Comparison of ENCODE assay signal across 8 mouse cellular contexts in genomic region chr14:33691690-33692089, GRCm38 (mm10).
A peak's percentile ranks its signal among the peaks of the same experiment; 100 is the strongest.
DNase-seq lines count a peak whose midpoint lies in the region; ATAC-seq lines count a peak whose summit lies in the region.

No protein-coding gene starts in this region.

- no peaks in the 10 kb centered on the region for H3K27me3 ChIP-seq in midbrain, embryonic 14.5 days (ENCODE audit: control insufficient read depth, insufficient read depth, low read length)
- no peaks in the 10 kb centered on the region for H3K27me3 ChIP-seq in midbrain, embryonic 11.5 days (ENCODE audit: control insufficient read depth, insufficient read depth, low read length)
- peaks cover 3% of the 10 kb centered on the region; the same call in 1 of the 2 replicates for H3K27me3 ChIP-seq in neural tube, embryonic 15.5 days (replicated peaks)

- no peak overlapping the region for H3K4me3 ChIP-seq in midbrain, embryonic 14.5 days (replicated peaks; ENCODE audit: low read depth, low read length)
- H3K4me3 ChIP-seq in midbrain, embryonic 11.5 days (ENCODE audit: low read depth, low read length): no peak overlapping the region
- no peak overlapping the region for H3K4me3 ChIP-seq in neural tube, embryonic 15.5 days (replicated peaks)

- no peak overlapping the region for H3K4me2 ChIP-seq in midbrain, embryonic 14.5 days (ENCODE audit: low read length)
- H3K4me2 ChIP-seq in midbrain, embryonic 11.5 days: no peak overlapping the region
- H3K4me2 ChIP-seq in neural tube, embryonic 15.5 days: no peak overlapping the region

- H3K9me3 ChIP-seq in midbrain, embryonic 14.5 days (ENCODE audit: control insufficient read depth, low read length): no peaks in the 10 kb centered on the region
- H3K9me3 ChIP-seq in midbrain, embryonic 11.5 days (ENCODE audit: control insufficient read depth, low read length): no peaks in the 10 kb centered on the region
- no peaks in the 10 kb centered on the region for H3K9me3 ChIP-seq in neural tube, embryonic 15.5 days (replicated peaks)

- DNase-seq in cerebellum, adult 9-11 months: peak; percentile 17
- DNase-seq in cerebellum, adult 8-10 months: no peak
- DNase-seq in midbrain, embryonic 14.5 days: peak; percentile 69
- DNase-seq in midbrain, embryonic 11.5 days (ENCODE audit: low spot score, missing footprints): no peak
- DNase-seq in gastrocnemius, adult 8-10 months (ENCODE audit: low spot score in 2 of 2): peak; percentile 21 to 22
- peak; percentile 89 for DNase-seq in kidney, adult 9 months
- no peak for DNase-seq in adipocyte (ENCODE audit: low spot score)

- no peak for ATAC-seq in midbrain, embryonic 14.5 days (ENCODE audit: low FRiP score, low TSS enrichment)
- ATAC-seq in midbrain, embryonic 11.5 days (ENCODE audit: low FRiP score): no peak
- ATAC-seq in neural tube, embryonic 15.5 days (ENCODE audit: low FRiP score): 0 out of 2 replicates have a peak, but pooled peaks have one; percentile 28

- no peaks in the 10 kb centered on the region for H3K4me1 ChIP-seq in midbrain, embryonic 14.5 days (ENCODE audit: control insufficient read depth, insufficient read depth, low read length)
- H3K4me1 ChIP-seq in midbrain, embryonic 11.5 days (ENCODE audit: control insufficient read depth, insufficient read depth, low read length): no peaks in the 10 kb centered on the region
- H3K4me1 ChIP-seq in neural tube, embryonic 15.5 days: peaks cover 8% of the 10 kb centered on the region

- WGBS in midbrain, embryonic 14.5 days: 59% methylated on average over 2 of the region's 2 CpGs
- WGBS in midbrain, embryonic 11.5 days: 71% methylated on average over 2 of the region's 2 CpGs
- 41% methylated on average over 2 of the region's 2 CpGs for WGBS in neural tube, embryonic 15.5 days

- H3K9ac ChIP-seq in midbrain, embryonic 14.5 days (replicated peaks; ENCODE audit: low read length): no peak overlapping the region
- no peak overlapping the region for H3K9ac ChIP-seq in midbrain, embryonic 11.5 days (ENCODE audit: low read length)
- H3K9ac ChIP-seq in neural tube, embryonic 15.5 days (replicated peaks): no peak overlapping the region

- H3K27ac ChIP-seq in midbrain, embryonic 14.5 days (replicated peaks; ENCODE audit: low read depth, low read length): no peak overlapping the region
- no peak overlapping the region for H3K27ac ChIP-seq in midbrain, embryonic 11.5 days (ENCODE audit: low read depth, low read length)
- no peak overlapping the region for H3K27ac ChIP-seq in neural tube, embryonic 15.5 days (replicated peaks)

- H3K36me3 ChIP-seq in midbrain, embryonic 14.5 days (ENCODE audit: control insufficient read depth, insufficient read depth, low read length): no peaks in the 10 kb centered on the region
- no peaks in the 10 kb centered on the region for H3K36me3 ChIP-seq in midbrain, embryonic 11.5 days (ENCODE audit: control insufficient read depth, insufficient read depth, low read length)
- no peaks in the 10 kb centered on the region for H3K36me3 ChIP-seq in neural tube, embryonic 15.5 days

Comparison
In these comparisons a context has a peak if more than half of its experiments do, and no peak if none do; other contexts are left out.
1. DNase-seq: peak in cerebellum, adult 9-11 months (single experiment), midbrain, embryonic 14.5 days (single experiment), gastrocnemius, adult 8-10 months (2 of 2) and kidney, adult 9 months (single experiment); none in cerebellum, adult 8-10 months (single experiment), midbrain, embryonic 11.5 days (single experiment) and adipocyte (single experiment).